Mouse (Mus musculus) granulocyte monocyte progenitor cell, adult 5-6 weeks (primary cell): ENCODE data around the gene Gm7073. TPM values are rescaled to one million over a fixed set of nuclear protein-coding genes. Genes with fewer than 3 reads are reported as not detected.
A peak's percentile ranks its signal among the peaks of the same experiment; 100 is the strongest.

ENCODE experiments used
- ATAC-seq: replicated peaks from 2 replicates; pipeline ENCODE4 v1.8.0; 2016; ENCODE audit warnings: mild to moderate bottlenecking, moderate TSS enrichment, inconsistent platforms; ENCODE audit not compliant: poor library complexity, severe bottlenecking
- total RNA-seq, 2 experiments: library from RNA; stranded (forward) in 1 of 2; stranded (reverse) in 1 of 2; fragments of 200-712, 200-1000 nt in 1 of 2; fragments of >200 nt in 1 of 2; fragmentation: Nextera tagmentation in 1 of 2; gene quantifications; 2 replicates each; pipeline ENCODE4 v1.2.3; 2014 to 2017

Gene Gm7073
- total RNA-seq (2014; fragmentation: Nextera tagmentation): not detected in 2 replicates
- total RNA-seq (2017): not detected in 2 replicates

DNA sequence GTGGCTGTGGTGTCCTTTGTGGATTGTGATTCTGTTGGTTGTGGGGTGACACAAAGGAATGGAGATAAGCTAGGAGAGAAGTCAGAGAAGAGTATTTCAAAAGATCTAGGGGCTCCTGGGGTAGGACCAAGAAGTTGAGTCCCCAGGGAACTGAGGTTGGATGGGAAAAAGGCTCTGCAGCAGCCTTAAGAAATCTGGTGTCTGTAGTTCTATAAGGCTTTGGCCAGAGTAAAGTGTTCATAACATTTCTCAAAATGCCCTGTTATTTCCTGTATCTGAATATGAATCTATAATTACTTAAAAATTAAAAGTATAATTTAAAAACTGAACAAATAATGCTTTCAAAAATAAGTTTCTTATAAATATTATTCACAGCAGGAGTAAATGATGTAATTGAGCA is at the start of gene Gm7073:
Gene Gm7073 (minus strand): TSS at position 101 of the 400 bp plus-strand sequence.
- ATAC-seq: no peak

DNA sequence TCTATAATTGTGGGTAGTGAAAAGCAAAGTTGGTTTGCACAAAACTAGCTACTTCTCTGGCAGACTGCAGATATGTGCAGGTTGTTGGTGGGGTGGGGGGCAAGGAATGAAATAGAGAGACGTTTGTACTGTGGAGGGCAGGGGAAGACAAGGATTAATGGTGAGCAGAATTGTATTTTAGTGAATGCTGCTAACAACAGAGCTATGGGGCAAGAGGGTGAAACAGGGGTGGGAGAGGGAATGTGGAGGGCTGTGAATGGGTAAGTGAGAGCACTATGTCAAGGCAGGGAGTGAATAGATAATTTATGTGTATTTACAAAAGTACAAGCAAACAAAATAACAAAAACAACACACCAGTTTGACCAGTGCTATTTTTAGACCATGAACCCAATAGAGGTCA is 31.5 kb upstream of the Gm7073 start:
- ATAC-seq: no peak

DNA sequence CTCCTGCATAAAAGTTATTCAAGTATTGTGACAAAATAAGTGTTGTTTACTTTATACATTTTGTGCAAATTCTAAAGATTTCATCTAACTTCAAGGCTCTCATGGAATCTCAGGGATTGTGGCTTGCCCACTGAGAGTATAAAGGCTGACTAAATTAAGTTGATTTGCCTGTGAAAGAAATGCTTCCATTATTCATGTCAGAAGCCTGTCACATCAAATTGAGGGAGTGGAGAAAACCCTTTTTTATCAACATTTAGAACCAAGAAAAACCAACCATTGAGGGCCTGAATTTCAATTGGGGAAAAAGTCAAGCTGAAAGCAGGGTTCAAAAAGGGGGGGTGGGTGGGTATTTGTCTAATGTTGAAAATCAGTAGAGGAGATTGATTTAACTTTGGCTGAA is 30.0 kb upstream of the Gm7073 start:
- no peak for ATAC-seq

DNA sequence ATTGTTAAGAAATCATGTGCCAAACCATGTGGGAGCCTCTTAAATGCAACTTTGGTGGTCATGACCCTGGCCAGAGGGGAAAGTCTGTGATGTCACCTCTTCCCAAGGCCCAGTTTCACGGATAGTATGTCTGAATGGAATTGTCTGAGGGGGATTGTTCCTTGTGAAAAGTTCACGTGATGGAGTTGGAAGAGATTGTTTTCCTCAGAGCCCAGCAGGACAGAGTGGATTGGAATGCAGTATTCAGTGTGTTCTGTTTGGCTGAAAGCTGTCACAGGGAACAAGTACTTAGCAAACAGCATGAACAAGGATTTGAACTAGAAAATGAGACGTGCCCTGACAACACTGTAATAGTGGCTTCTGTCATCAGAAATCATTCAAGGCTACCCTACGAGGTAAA is 16.2 kb upstream of the Gm7073 start:
- ATAC-seq: no peak

DNA sequence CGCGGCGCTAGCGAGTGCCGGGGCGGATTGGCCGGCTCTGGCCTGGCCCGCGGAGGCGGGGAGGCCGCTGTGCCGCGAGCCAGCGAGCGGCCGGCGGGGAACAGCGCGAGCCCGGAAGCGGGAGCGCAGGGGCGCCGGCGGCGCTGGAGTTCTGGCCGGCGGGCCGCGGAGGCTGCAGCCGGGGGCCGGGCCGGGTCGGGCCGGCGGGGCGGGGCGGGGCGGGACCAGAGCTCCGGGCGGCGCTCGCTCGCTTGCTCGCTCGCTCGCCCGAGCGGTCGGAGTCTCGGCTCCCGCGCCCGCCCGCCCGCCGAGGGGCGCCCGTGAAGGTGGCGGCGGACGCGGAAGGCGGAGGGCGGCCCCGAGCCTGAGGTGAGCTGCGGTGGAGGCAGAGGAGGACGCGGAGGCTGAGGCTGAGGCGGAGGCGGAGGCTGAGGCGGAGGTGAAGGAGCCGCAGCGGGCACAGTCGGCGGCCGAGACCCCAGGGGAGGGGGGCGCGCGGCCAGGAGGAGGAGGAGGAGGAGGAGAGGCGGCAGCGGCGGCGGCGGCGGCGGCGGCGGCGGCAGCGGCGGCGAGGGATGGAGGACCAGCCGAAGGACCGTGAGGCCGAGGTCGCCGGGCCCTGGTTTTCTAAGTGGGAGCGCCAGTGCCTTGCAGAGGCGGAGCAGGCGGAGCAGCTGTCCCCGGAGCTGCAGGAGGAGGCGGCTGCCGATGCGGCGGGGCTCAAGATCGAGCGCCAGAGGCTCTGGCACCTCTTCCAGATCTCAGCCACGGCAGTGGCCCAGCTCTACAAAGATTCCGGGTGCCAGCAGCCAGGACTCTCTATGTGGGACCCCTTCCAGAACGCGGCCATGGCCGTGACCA is 8.6 kb upstream of the Gm7073 start:
- peak; percentile 67 for ATAC-seq

DNA sequence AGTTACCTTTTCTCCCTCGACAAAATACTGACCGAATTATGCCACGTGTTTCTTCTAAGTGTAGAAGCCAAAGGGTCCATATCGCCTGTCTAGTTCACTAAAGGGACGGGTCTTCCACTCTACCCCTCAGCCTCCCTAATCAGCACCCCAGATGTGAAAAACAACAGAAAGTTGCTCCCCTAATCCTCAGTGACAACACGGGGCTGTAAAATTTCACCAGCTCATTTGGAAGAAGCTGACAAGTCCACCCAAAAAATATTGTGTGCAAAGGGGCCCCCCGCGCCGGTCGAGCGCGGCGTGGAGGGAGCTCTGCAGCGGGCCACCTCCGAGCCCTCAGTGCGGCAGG is 8.0 kb upstream of the Gm7073 start:
- no peak for ATAC-seq

DNA sequence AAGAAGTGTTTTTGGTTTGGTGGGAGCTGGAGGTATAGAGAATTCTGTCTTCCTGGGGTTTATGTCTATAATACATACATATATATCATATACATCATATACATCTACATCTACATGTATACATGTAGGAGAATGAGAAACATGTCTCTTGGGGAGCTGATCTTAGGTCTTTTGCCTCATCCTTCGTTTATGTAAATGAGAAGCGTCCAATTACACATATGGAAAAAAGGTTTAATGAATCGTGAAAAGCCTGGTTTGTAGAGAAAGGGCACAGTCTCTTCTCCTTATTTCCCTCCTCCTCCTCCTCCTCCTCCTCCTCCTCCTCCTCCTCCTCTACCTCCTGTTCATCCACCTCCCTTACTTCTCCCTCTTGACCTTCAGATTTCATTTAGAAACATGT is 6.9 kb upstream of the Gm7073 start:
- ATAC-seq: no peak

DNA sequence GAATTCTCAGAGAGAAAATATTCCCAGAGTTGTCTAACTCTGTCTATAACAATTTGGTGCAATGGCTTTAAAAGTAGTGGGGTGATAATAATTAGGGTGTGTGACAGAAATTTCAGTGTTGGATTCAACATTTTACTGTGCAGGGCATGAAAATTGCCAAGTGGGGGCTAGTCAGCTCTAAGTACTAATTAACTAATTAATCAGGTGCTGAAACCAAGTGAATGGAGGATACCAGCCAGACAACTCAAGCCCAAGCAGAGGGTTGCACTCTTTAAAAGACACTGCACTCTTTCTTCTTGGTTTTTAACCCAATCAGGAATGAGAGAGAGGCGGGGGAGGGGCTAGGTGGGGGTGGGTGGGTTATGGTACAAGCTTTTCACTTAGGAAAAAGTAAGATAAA is 6.4 kb upstream of the Gm7073 start:
- ATAC-seq: no peak

DNA sequence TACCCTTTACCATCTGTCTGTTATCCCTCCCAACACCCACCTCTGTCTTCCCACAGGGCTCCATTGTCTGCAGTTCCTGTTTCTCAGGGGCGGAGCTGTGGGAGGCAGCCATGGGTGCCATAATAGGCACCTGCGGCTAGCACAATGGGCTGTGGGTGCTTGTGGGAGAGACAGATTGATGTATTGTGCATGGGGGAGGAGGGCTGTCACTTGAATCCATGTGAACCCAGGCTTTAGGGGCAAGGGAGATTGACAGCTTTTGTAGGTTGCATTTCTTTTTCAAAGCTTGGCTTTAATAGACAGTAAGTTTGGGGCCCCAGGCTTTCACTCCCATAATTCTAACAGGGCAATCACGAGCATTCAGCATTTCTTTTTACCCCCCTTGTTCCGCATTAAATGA is 5.0 kb upstream of the Gm7073 start:
- no peak for ATAC-seq

DNA sequence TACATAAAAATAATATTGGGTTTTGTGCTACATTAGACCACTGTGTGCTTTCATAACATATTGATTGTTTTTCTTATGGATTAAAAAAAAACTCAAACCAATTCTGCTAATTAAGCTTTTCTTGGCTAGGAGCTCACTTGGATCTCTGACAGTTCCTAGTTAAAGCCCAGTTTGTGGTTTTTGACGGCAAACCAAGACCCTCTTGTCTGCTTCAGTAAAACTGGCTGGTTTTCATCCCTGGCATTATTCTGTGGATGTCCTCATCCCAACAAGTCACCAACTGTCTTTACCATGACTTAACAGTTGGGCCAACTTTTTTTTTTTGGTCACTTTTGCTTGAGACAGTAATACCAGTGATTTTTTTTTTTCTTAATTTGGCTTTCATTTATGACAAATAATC is 3.9 kb upstream of the Gm7073 start:
- ATAC-seq: no peak

DNA sequence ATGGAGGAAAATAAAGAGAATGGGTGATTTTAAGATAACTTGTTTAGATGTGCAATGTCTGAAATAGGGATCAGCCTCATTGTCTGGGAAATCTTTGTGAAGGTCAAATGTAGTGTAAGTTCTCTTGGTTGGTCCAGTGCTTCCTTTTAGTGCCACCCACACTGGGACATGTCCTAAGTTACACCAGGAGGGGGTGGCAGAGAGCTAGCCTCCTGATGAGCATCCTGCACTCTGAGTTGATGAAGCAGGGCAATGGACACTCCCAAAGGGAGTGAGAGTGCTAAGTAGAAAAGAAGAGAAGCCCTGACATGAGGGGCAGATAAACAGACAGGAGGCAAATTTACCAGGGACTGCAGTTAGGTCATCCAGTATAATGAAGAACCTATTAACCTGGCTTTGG is 35.1 kb downstream of the Gm7073 start:
- no peak for ATAC-seq

DNA sequence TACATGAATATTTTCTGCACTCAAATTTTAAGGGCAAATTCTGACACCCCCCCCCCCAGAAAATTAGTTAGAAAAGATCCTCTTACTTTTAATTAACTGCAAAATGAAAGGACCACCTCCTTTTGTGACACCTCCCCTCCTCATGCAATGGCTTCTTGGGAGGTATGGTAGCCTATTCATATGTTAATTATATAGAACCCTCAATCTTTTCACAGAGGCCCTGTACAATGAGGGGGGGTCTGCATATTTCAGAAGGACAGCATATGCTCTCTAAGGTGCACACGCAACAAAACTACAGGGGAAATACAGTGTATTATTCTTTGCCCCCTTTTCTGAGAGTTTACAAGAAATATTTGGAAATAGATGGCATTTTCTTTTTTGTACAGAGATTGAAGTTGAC is 41.3 kb downstream of the Gm7073 start:
- no peak for ATAC-seq

DNA sequence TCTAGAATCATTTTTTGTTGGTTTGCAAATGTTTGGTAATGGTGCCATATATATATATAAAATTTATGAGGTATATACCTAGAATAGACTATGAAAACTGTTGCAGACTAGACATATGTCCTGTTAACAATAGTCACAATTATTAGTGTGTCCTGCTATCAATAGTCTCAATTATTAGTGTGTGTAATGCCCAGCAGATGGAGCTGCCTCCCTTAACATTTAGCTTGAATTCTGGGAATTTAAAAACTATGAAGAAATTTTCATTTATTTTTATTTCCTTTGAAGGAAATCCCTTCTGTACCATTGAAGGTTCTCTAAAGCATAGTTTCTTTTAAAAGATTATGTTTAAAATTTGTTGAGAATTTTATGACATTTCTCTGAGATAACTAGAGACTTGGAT is 43.7 kb downstream of the Gm7073 start:
- no peak for ATAC-seq

DNA sequence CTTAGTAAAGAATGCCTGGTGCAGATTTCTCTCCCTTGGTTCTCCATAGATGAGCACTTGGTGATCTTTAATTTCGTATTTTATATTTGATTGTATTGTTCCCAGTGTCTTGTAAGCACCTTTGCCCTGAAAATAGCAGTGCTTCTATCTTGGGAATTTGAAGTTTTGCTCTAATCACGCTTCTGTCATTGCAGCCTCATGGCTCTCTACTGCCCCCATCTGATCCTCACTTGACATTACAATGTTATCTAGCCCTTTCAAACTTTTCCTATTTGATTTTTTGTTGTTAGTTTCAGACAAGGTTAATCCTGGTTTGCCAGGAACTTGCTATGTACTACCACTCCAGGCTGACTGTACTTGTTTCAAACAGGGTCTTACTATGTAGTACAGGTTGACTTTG is 75.3 kb downstream of the Gm7073 start:
- ATAC-seq: peak; percentile 46; the same call in 1 of the 2 replicates

DNA sequence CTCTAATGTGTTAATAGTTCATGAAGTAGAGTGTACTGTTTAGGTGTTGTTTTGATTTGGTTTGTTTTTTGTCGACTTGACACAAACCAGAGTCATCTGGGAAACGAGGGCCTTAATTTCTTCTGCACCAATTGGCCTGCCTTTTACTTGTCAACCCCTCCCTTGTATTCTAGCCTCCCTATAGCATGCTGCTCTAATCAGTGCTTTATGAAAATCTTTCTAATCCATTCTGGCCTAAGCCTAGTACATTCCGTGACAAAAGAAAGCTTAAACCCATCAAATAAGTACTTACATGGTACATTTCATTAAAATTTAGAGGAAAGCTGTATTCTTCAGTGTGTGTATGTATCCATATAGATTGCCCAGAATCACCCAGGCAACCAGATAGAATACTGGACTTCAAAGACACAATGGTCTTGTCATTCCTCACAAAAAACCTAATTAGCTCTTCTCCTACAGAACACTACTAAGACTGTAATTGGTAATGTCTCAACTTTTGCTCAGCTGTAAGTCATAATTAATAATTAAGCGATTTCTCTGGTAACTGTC is 124.4 kb downstream of the Gm7073 start:
- no peak for ATAC-seq

DNA sequence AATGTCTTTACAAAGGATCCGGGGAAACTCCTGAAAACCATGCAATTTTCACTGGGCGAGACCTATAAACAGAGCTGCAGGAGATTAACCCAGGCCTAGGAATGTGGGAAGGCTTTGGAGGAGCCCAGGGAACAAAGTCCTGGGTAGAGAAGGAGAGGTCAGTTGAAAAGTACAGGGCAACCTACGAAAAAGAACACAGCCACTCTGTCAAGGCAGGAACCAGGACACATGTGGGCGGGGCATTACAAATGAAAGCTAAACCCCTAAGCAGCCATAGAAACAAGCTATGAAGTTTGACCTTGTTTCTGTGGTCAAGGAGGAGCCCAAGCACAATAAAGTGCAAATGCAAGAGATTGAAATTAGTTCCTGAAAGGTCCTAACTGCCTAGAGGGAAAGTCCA is 133.4 kb downstream of the Gm7073 start:
- no peak for ATAC-seq

DNA sequence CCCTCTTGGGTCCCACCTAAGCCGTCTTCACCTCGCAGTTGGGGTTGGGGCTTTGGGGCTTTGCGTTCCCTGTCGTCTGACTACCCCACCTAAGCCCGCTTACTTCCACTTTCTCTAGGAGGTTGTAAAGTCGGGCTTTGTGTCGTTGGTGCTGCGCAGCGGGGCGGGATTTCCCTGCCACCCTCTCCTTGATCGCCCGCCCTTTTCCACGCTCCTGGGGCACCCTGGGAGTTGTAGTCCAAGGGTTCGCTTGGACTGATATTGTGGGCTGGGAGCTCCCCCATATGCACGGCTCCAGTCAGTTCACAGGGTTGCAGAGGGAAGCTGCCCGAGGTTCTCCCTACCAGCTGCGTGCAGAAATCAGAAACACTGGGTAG is 134.4 kb downstream of the Gm7073 start:
- peak; percentile 93 for ATAC-seq

DNA sequence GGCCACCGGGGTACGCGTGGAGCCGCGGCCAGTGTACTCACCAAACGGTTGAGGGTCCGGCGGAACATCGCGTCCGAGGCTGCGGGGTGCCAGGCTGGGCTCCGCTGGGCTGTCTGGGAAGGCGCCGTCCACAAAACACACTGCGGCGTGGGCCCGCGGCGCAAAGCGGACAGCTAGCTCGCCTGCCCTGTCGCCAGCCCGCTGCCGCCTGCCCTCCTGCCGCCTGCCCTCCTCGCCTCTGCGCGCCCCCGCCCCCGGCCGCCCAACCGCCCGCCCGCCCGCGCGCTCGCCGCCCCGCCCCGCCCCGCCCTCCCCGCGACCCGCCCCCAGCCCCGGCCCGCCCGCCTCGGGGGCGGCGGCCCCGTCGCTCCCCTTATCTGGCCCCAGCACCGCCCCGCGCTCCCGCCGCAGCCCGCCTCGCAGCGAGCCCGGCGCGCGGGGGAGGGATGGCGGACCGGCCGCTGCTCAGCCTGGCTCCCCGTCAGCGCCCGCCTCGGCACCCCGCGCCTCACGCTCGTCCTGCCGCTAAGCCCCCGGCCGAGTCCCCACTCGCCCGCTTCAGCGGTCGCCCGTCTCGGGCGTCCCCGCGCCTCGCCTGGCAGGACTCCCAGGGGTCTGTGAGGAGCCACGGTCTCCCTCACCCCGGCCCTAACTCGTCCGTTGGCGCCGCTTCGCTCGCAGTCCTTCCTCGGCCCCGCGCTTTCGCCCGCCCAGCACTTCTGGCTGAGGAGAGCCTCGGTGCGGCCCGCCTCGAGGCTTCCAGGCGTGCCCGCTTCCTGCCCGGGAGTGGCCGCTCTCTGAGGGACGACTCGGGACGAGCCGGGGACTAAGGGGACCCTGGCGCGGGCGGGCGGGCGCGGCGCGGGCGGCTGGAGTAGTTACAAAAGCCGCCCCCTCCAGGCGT is 135.0 kb downstream of the Gm7073 start:
- ATAC-seq: peak; percentile 55

DNA sequence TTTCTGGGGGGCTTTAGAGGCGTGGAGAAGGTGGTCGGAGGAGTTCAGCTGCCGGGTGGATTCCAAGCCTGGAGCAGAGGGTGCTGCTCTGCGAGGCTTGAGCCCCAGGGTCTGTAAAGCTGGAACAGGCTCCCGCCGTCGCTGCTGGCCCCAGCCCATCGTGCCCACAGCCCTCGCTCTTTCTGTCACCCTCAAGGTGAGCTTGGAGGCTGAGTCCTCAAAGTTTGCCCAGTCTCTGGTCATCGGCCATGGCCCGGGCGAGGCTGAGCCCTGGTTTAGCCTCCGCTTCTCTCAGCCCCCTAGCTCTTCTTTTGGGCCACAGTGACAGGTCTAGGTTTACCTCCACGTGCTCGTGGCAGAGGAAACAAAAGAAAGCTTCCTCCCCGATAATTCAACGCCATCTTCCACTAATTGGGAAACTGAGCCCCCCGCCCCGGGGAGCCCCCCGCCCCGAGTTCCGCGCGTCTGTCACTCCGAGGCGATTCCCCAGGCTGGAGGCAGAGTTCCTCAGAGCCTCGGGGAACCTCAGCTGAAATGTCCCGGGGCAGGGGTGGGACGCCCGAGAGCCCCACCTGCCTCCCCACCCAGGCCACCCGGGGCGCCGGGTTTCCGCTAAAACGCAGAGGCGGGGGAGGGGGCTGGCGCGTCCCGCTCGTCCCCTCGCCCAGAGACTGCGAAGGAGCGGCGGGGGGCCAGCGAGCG is 135.8 kb downstream of the Gm7073 start:
- peak; percentile 6; the same call in 1 of the 2 replicates for ATAC-seq

DNA sequence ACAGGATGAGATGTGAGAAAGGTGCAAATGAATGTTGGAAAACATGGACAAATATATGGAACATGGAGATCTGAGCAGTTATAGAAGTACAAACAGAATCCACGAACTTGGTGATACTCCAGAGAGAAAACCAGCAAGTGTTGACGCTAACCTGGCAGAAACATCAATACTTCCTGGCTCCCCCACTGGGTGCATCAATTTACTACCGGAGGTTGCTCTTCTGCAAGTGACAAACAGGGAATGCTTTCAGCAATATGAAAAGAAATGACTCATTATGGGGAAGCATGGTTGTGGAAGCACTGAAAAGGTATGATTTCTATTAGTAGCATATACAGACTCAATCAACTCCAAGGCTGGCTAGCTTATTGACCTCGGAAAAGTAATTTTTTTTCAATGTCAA is 144.8 kb downstream of the Gm7073 start:
- ATAC-seq: no peak

DNA sequence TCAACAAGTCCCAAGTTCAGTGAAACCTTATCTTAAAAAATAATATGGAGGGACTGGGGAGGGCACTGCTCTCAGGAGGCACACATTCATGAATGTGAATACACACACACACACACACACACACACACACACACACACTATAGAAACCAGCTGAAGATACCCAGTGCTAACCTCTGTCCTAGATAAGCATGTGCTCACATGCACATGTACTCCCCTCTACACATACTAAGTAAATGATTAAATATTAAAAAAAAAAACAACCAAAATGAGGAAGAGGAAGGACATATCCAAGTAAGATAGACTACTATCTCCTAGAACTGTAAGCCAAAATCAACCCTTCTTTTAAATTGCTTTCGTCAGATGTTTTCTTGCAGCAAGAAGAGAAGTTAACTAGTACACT is 152.2 kb downstream of the Gm7073 start:
- ATAC-seq: no peak
